Mouse (Mus musculus): Measurements from ENCODE around the gene Pde8b. TPM values are rescaled to one million over a fixed set of nuclear protein-coding genes. Genes with fewer than 3 reads are reported as not detected.

The Pde8b gene
- polyA plus RNA-seq, 1 experiment from 2014 or later, result 3.7 TPM

- Histone ChIP-seq H3K36me3 (no peaks in the 10 kb centered on the region), H3K27ac (replicated peaks) (no peak overlapping the region), H3K4me3 (replicated peaks) (no peak overlapping the region), H3K9me3 (replicated peaks) (no peaks in the 10 kb centered on the region), H3K4me1 (no peaks in the 10 kb centered on the region), H3K9ac (no peak overlapping the region), H3K4me2 (replicated peaks) (no peak overlapping the region), H3K27me3 (no peaks in the 10 kb centered on the region)
- no peak for ATAC-seq (ENCODE audit: insufficient number of reproducible peaks, low FRiP score, low TSS enrichment, low read depth)
- WGBS, result 91% methylated on average over 2 of the region's 2 CpGs
These were observed 66.5 kb downstream of the Pde8b start for GRCm38 (mm10) chr13:95183686-95184085.

- Histone ChIP-seq H3K4me3 (replicated peaks) (no peak overlapping the region), H3K27me3 (no peaks in the 10 kb centered on the region), H3K4me2 (replicated peaks) (no peak overlapping the region), H3K9ac (no peak overlapping the region), H3K27ac (replicated peaks) (no peak overlapping the region), H3K4me1 (no peaks in the 10 kb centered on the region), H3K9me3 (replicated peaks) (no peaks in the 10 kb centered on the region), H3K36me3 (no peaks in the 10 kb centered on the region)
- WGBS, result 82% methylated on average over 2 of the region's 2 CpGs
- ATAC-seq (ENCODE audit: insufficient number of reproducible peaks, low FRiP score, low TSS enrichment, low read depth), result no peak
These were observed 69.9 kb downstream of the Pde8b start for GRCm38 (mm10) chr13:95180208-95180607.

GRCm38 (mm10) chr13:95177326-95177725 is 72.8 kb downstream of the Pde8b start:
- no peaks in the 10 kb centered on the region for H3K36me3 ChIP-seq
- no peaks in the 10 kb centered on the region for H3K9me3 ChIP-seq (replicated peaks)
- no peak overlapping the region for H3K27ac ChIP-seq (replicated peaks)
- no peak overlapping the region for H3K4me3 ChIP-seq (replicated peaks)
- no peaks in the 10 kb centered on the region for H3K27me3 ChIP-seq
- ATAC-seq (ENCODE audit: insufficient number of reproducible peaks, low FRiP score, low TSS enrichment, low read depth), result no peak
- 59% methylated on average over 9 of the region's 9 CpGs for WGBS
- no peaks in the 10 kb centered on the region for H3K4me1 ChIP-seq
- H3K9ac ChIP-seq, result no peak overlapping the region
- H3K4me2 ChIP-seq (replicated peaks), result no peak overlapping the region

GRCm38 (mm10) chr13:95176399-95176798 is 73.7 kb downstream of the Pde8b start:
- no peak overlapping the region for H3K27ac ChIP-seq (replicated peaks)
- H3K27me3 ChIP-seq, result no peaks in the 10 kb centered on the region
- ATAC-seq (ENCODE audit: insufficient number of reproducible peaks, low FRiP score, low TSS enrichment, low read depth), result no peak

GRCm38 (mm10) chr13:95174253-95174652 is 75.9 kb downstream of the Pde8b start:
- H3K4me1 ChIP-seq, result no peaks in the 10 kb centered on the region
- no peaks in the 10 kb centered on the region for H3K9me3 ChIP-seq (replicated peaks)
- no peak overlapping the region for H3K4me3 ChIP-seq (replicated peaks)

More at GRCm38 (mm10) chr13:95176399-95176798, 73.7 kb downstream of the Pde8b start:
- no peak overlapping the region for H3K4me3 ChIP-seq (replicated peaks)
- WGBS, result 72% methylated on average over 5 of the region's 5 CpGs
- H3K9me3 ChIP-seq (replicated peaks), result no peaks in the 10 kb centered on the region
- no peak overlapping the region for H3K4me2 ChIP-seq (replicated peaks)
- no peaks in the 10 kb centered on the region for H3K36me3 ChIP-seq
- no peak overlapping the region for H3K9ac ChIP-seq
- H3K4me1 ChIP-seq, result no peaks in the 10 kb centered on the region

GRCm38 (mm10) chr13:95172346-95172745 is 77.8 kb downstream of the Pde8b start:
- no peak overlapping the region for H3K4me2 ChIP-seq (replicated peaks)
- H3K9me3 ChIP-seq (replicated peaks), result no peaks in the 10 kb centered on the region
- no peaks in the 10 kb centered on the region for H3K27me3 ChIP-seq
- WGBS, result 91% methylated on average over 4 of the region's 4 CpGs
- H3K4me3 ChIP-seq (replicated peaks), result no peak overlapping the region
- H3K27ac ChIP-seq (replicated peaks), result no peak overlapping the region
- H3K9ac ChIP-seq, result no peak overlapping the region
- no peak for ATAC-seq (ENCODE audit: insufficient number of reproducible peaks, low FRiP score, low TSS enrichment, low read depth)
- H3K4me1 ChIP-seq, result no peaks in the 10 kb centered on the region
- no peaks in the 10 kb centered on the region for H3K36me3 ChIP-seq

More at GRCm38 (mm10) chr13:95174253-95174652, 75.9 kb downstream of the Pde8b start:
- no peaks in the 10 kb centered on the region for H3K36me3 ChIP-seq
- no peak overlapping the region for H3K9ac ChIP-seq
- H3K27me3 ChIP-seq, result no peaks in the 10 kb centered on the region
- no peak for ATAC-seq (ENCODE audit: insufficient number of reproducible peaks, low FRiP score, low TSS enrichment, low read depth)
- H3K27ac ChIP-seq (replicated peaks), result no peak overlapping the region
- 72% methylated on average over 6 of the region's 6 CpGs for WGBS
- no peak overlapping the region for H3K4me2 ChIP-seq (replicated peaks)

GRCm38 (mm10) chr13:95160211-95160610 is 89.9 kb downstream of the Pde8b start:
- Histone ChIP-seq H3K36me3 (no peaks in the 10 kb centered on the region), H3K4me1 (no peaks in the 10 kb centered on the region), H3K4me3 (replicated peaks) (no peak overlapping the region), H3K27ac (replicated peaks) (no peak overlapping the region), H3K4me2 (replicated peaks) (no peak overlapping the region), H3K9ac (no peak overlapping the region), H3K27me3 (no peaks in the 10 kb centered on the region), H3K9me3 (replicated peaks) (no peaks in the 10 kb centered on the region)
- no peak for ATAC-seq (ENCODE audit: insufficient number of reproducible peaks, low FRiP score, low TSS enrichment, low read depth)
- 82% methylated on average over 3 of the region's 3 CpGs for WGBS

GRCm38 (mm10) chr13:95158986-95159385 is 91.2 kb downstream of the Pde8b start:
- H3K9me3 ChIP-seq (replicated peaks), result no peaks in the 10 kb centered on the region
- H3K4me1 ChIP-seq, result no peaks in the 10 kb centered on the region
- H3K36me3 ChIP-seq, result no peaks in the 10 kb centered on the region
- H3K27me3 ChIP-seq, result no peaks in the 10 kb centered on the region
- H3K4me2 ChIP-seq (replicated peaks), result no peak overlapping the region
- WGBS, result 77% methylated on average over 7 of the region's 7 CpGs
- no peak overlapping the region for H3K9ac ChIP-seq
- H3K4me3 ChIP-seq (replicated peaks), result no peak overlapping the region
- H3K27ac ChIP-seq (replicated peaks), result no peak overlapping the region
- no peak for ATAC-seq (ENCODE audit: insufficient number of reproducible peaks, low FRiP score, low TSS enrichment, low read depth)

GRCm38 (mm10) chr13:95144746-95145145 is 105.4 kb downstream of the Pde8b start:
- Histone ChIP-seq H3K4me1 (no peaks in the 10 kb centered on the region), H3K27ac (replicated peaks) (no peak overlapping the region), H3K9ac (no peak overlapping the region), H3K9me3 (replicated peaks) (0 out of 2 replicates have a peak, but pooled peaks cover 6% of the 10 kb centered on the region), H3K4me3 (replicated peaks) (no peak overlapping the region), H3K36me3 (no peaks in the 10 kb centered on the region), H3K27me3 (no peaks in the 10 kb centered on the region), H3K4me2 (replicated peaks) (no peak overlapping the region)
- no peak for ATAC-seq (ENCODE audit: insufficient number of reproducible peaks, low FRiP score, low TSS enrichment, low read depth)

GRCm38 (mm10) chr13:95140460-95141079 is 109.6 kb downstream of the Pde8b start:
- H3K9ac ChIP-seq, result no peak overlapping the region
- WGBS, result 65% methylated on average over 4 of the region's 4 CpGs
- no peaks in the 10 kb centered on the region for H3K4me1 ChIP-seq
- H3K27ac ChIP-seq (replicated peaks), result no peak overlapping the region
- no peak for ATAC-seq (ENCODE audit: insufficient number of reproducible peaks, low FRiP score, low TSS enrichment, low read depth)
- no peak overlapping the region for H3K4me3 ChIP-seq (replicated peaks)
- 0 out of 2 replicates have a peak, but pooled peaks cover 6% of the 10 kb centered on the region for H3K9me3 ChIP-seq (replicated peaks)
- no peaks in the 10 kb centered on the region for H3K36me3 ChIP-seq
- no peak overlapping the region for H3K4me2 ChIP-seq (replicated peaks)
- no peaks in the 10 kb centered on the region for H3K27me3 ChIP-seq

GRCm38 (mm10) chr13:95135326-95136150 is 114.6 kb downstream of the Pde8b start:
- ATAC-seq (ENCODE audit: insufficient number of reproducible peaks, low FRiP score, low TSS enrichment, low read depth), result no peak

More at GRCm38 (mm10) chr13:95135326-95136150, 114.6 kb downstream of the Pde8b start:
- Histone ChIP-seq H3K4me3 (replicated peaks) (no peak overlapping the region), H3K4me1 (no peaks in the 10 kb centered on the region), H3K9ac (no peak overlapping the region), H3K9me3 (replicated peaks) (no peaks in the 10 kb centered on the region), H3K4me2 (replicated peaks) (no peak overlapping the region), H3K36me3 (no peaks in the 10 kb centered on the region), H3K27me3 (no peaks in the 10 kb centered on the region), H3K27ac (replicated peaks) (no peak overlapping the region)
- WGBS, result 62% methylated on average over 7 of the region's 7 CpGs

Measured in embryonic facial prominence, embryonic 15.5 days (tissue).